Mouse (Mus musculus): ENCODE measurements around the gene Spink8.
"Not testable (repeated sequence)": the region's sequence is repeated elsewhere in the genome, so short reads cannot be mapped to it uniquely, and the experiment has no call there.

Gene Spink8

DNA sequence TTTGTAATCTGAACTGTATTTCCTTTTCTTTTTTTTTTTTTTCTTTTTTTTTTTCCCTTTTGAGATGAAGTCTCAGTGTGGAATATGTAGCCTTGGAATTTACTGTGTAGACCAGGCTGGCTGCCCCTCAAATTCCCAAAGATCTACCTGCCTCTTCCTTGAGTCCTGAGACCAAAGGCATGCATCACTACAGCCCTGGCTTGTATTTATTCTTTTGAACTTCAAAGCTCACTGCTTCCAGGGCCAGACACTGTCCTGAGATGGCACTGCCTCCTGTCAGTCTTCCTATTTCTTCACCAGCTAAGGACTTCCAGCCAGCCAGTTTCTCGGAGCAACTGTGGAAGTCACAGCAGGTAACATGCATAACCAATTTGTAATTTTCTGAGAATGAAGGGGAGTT is at the start of gene Spink8:
Gene Spink8, plus strand, starts transcription at position 301 of the 400 bp plus-strand sequence.
- DNase-seq (ENCODE audit: low read depth, low spot score): no peak

DNA sequence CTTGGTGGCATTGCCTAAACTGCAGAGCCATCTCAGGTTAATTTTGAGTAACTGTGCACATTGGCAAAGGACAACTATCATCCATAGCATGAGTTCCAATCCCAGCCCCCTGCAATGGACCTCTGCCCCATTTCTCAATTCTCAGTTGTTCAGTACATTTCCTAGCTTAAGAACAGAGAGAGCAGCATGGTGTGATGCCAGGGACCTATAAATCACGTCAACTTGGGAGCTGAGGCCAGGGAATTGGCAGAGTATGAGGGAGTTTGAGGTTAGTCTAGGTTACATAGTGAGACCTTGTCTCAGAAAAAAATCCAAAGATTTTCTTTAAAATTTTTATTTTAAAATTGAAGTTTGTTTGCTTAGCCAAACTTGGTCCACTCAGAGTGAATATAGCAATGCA is 45.2 kb upstream of the Spink8 start:
- not testable (repeated sequence) for DNase-seq (ENCODE audit: low read depth, low spot score)

DNA sequence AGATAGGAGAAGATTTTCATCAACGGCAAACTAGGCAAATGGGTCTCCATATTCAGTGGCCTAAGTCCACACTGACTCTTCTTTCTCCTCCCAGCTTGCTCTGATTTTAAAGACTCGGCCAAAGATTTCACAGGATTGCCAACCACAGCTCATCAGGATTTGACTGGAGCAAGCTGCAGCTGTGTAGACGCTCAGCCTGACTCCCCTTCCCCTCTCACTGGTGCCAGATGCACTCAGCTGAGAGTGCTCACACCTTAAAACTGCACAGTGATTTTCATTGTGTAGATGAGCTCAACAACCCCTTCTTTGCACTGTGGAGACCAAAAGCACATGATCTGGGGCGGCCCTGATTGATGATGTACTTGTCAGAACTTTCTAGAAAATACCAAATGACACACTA is 21.5 kb upstream of the Spink8 start, which contains the start of gene Fbxw27:
Gene Fbxw27, minus strand, starts transcription at position 101 of the 400 bp plus-strand sequence.
- DNase-seq (ENCODE audit: low read depth, low spot score): not testable (repeated sequence)

DNA sequence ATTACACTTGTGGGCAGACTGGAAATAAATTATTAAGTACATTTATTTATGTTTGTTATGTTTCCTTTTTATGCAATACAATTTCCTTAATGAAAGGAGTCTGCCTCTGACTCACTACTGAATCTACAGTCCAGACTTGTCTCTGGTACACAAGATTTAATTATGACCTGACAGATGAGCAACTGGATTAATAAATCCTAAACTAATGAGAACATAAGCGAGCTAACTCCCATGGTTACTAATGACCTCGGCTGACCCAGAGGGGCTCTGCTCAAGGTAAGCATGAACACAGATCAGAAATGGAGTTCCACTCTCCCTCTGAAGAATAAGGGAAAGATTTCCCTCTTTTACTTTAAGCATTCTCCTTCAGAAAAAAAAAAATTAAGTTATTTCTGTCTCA is 16.9 kb upstream of the Spink8 start:
- DNase-seq (ENCODE audit: low read depth, low spot score): no peak

DNA sequence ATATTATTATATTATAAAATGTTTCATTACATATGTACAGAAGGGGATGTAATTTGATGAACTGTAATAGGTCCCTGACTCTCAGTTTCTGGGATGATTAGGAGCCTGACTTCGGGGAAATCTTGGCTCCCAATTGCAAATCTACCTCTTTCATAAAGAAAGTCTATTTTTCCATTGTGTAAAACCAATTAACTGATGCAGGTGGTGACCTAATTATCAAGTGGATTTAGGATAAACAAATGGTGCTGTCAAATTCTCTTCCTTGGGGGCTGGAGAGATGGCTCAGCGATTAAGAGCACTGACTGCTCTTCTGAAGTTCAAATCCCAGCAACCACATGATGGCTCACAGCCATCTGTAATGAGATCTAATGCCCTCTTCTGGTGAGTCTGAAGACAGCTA is 16.3 kb upstream of the Spink8 start:
- no peak for DNase-seq (ENCODE audit: low read depth, low spot score)

DNA sequence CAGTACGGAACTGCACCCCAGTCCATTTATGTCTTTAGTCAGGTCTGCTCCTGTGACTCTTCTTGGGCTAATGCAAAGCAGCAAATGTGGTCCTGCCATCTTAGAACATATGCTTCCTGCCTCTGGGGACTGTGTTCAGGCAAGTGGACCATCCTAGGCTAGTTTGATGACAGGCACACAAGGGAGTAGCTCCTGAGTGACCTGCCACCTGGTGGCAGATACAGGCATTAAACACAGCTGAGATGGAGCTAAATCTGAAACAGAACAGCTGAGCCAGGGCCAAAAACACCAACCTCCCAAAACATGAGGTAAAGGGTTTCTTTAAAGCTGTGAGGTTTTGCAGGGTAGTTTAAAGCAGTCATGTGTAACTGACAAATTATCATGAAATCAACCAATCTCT is 14.0 kb upstream of the Spink8 start:
- DNase-seq (ENCODE audit: low read depth, low spot score): no peak

DNA sequence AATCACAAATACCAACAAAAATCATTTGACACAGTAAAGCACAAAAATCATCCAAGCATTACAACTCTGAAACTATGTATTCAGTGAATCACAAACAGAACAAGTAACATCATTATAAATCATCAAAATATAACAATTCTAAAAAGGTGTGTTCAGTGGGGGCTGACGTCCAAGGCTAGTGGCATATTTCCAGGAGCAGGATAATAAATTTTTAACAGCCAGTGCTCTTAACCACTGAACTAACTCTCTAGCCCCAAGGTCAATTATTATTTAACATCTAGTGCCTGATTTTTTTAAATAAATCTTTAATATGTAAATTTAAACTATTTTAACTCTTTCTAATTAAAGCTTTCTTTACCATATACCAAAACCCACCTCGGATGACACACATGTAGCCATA is 6.5 kb upstream of the Spink8 start:
- not testable (repeated sequence) for DNase-seq (ENCODE audit: low read depth, low spot score)

DNA sequence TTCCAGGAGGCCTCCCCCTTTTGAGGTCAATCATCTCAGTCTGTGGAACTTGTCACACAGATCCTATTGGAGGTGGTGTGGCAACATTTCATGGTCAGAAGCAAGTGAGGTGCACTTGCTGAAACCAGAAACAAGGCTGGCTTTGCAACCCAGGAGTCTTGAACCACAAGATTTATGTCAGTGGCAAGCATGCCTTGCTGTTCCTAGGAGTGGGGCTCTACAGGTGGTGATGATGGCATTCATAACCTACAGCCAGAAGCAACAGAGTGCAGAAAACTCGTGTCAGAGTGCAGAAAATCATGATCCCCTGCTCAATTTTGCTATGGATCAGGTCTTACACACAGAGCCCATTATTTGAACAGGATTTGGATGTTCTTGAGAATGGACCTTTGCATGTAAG is 5.8 kb upstream of the Spink8 start:
- DNase-seq (ENCODE audit: low read depth, low spot score): no peak

DNA sequence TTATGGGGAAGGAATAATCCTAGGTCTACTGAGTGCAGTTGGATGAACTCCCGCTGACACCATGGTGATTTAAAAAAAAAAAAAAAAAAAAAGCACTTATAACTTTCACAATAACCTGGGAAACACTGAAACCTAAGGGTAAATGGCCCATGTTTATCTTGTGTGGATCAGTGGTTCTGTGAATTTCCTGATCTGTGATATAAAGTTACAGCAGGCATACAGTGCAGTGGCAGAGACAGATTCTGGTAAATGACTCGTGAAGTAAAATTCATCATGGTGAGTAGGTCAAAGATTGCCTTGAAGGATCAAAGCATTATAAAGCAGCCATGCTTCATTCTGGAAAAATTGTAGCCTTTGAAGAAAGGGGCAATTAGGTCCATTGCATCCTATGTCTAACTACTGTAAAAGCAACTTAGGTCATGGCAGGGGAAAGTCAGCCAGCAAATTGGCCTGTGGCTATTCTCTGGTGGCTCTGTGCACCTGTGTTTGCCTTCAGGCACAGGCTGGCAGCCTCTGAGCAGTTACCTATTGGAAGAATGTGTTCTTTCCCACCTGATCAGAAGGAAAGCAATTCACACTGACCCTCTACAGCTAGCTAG is 5.3 kb upstream of the Spink8 start:
- no peak for DNase-seq (ENCODE audit: low read depth, low spot score)

DNA sequence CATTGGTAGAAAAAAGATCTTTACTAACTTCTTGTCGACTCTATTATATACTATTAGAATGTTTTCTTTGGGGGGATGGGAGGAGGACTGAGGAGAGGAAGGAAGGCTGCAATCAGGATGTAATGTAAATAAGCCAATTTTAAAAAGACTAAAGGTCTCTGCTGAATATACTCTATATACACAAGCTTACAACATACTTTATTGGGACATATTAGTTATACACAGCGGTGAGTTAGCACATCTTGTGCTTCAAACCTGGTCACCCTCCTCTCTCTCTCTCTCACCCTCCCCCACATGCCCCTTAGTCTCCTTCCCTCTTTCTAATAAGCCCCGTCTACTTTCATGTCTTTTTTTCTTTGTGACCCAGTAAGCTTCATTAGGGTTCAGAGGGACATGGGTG is 4.2 kb upstream of the Spink8 start:
- DNase-seq (ENCODE audit: low read depth, low spot score): no peak

DNA sequence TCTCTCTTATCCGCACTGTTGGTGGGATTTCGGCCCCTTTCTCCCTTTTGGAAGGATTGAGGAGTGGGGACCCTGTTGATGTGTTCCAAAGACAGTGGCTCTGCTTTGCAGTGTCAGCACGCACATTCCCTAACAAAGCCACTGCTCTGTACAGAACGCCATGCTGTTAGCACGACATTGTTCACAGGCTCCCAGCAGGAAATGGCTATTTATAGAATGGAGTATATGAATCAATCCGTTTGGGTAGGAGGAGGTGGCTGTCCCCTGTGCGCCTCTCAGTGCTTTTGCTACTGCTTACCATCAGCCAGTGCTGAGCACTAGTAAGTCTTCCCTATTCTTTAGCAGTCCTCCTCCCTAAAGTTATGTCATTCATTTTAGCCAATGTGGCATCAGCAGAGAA is 1.3 kb downstream of the Spink8 start:
- DNase-seq (ENCODE audit: low read depth, low spot score): no peak

DNA sequence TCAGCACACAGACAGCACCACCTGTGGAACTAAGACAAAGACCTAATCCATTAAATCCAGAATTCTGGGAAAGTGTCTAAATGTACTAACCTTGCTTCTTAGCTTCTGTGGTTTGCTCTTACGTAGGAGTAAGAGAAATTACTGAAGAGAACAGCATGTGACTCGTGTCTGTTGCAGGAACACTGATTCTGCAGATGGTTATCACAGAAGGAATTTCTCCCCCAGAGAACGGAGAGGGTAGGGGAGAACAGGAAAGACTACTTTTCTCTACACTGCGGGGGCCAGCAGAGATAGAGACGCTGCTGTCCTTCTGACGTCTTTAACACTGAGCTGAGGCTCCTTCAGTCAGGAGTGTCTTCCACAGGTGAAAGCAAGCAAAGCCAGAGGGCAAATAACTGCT is 4.3 kb downstream of the Spink8 start:
- DNase-seq (ENCODE audit: low read depth, low spot score): no peak

DNA sequence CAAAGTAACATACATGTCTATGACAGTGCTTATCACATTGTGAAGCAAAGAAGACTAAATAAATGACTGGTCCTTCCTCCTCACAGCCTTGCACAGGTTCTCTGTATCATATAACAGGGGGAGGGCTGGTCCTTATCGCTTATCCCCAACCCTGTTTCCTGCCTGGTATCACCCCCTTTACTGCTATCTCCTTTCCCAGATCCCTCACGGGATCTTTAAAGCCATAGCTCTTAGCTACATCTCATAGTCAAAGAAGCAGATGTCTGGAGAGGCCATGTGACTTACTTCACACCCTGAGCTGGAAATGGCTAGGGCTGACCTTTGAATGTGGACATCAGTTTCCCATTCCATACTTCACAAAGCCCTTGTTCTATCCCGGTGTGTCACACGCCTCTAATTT is 13.7 kb downstream of the Spink8 start:
- DNase-seq (ENCODE audit: low read depth, low spot score): no peak

DNA sequence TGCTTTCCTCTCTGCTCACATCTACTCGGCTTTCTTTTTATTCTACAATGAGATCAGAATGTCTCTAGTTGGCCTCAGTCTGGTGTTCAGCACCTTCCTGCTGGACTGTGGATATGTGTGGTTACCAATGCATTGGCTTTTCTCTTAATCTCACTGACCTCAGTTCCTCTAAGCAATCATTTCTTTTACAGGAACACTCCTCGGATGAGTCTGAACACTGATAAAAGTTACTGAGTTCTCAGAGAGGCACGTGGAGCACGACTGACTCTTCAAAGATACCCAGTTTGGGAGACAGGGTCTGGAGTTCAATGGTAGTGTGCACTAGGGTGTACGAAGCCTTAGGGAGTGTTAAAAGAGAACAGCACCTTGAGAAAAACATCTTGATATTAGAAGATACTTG is 14.1 kb downstream of the Spink8 start:
- DNase-seq (ENCODE audit: low read depth, low spot score): no peak

DNA sequence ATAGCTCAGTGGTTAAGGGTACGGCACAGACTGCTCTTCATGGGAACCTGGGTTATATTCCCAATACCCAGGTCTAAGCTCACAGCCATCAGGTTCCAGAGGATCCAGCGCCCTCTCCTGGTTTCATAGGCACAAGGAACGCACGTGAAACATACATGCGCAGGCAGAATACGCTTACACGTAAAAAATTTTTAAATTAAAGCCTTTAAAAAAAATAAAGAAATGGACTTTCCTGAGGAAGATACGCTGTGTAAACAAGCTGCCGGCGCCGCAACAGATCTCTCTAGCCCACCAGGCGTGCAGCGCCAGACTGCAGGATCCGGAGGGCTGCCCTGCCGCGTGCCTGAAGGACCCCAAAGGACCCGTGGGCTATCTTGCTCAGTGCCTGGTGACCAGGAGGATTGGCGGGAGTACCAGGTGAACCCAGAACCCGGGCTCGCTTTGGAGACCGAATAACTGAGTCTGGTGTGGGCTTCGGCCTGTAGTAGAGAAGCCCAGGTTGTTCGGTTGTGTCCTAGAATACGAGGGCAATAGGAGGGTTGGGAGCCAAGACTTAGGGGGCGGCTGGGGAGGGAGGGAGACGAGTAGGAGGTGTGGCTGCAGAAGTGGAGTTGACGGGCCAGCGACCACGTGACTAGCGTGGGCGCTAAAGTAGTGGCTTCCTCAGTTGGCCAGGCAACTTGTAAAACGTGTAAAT is 20.5 kb downstream of the Spink8 start, which contains the start of gene Nme6:
Gene Nme6, plus strand, starts transcription at position 359 of the 697 bp plus-strand sequence.
- peak; percentile 72 for DNase-seq (ENCODE audit: low read depth, low spot score)

DNA sequence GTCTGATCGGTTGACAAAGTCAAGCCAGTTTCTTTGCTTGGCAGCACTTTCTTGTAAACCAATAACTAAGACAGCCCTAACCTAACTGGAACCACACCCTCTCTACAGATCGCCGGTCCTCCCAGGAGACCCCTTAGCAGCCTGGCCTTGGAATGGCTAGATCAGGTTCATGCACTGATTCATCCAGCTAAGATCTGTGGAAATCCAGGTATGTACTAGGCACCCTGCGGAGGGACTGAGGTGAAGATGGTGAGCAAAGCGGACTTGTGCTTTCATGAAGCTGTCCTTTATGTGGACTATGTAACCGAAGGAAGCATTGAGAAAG is 21.0 kb downstream of the Spink8 start:
- no peak for DNase-seq (ENCODE audit: low read depth, low spot score)

DNA sequence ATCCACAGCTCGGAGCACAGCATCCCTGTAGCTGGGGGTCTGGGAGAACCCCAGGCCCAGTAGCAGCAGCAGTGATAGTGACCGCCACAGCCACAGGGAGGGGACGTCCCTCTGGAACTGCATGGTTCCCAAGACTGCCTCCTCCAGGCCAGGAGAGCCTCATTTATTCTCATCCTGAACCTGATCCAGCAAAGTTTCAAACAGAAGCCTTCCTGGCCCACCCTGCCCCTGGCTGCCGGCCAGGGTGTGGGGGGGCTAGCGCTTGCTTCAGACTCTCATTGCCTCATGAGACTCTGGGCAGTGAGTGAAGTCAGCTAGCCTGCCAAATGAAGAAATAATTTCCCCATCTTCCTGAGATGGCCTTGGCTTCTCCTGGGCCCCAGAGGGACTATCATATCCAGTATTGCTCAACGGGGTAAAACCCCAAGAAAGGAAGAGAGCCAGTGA is 37.3 kb downstream of the Spink8 start, which contains the start of gene Camp:
Gene Camp, minus strand, starts transcription at position 306 of the 447 bp plus-strand sequence.
- no peak for DNase-seq (ENCODE audit: low read depth, low spot score)

DNA sequence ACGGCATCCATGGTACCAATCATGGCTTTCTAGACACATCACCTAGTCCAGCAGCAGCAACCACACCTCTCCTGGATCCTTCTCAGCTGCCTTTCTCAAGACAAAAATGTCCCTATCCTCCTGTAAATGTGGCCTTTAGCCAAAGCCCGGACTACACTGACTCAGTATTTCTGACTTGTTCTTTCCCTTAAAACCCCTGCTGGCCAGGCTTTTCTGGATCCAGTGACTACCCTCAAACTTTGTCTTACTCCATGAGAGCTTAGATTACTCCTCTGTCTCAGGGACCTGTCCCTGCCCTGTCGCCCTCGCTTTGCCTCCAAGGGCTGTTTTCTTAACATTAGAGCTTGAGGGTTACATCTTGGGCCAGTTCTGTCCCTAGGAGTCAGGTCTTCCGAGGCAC is 38.0 kb downstream of the Spink8 start:
- DNase-seq (ENCODE audit: low read depth, low spot score): no peak

DNA sequence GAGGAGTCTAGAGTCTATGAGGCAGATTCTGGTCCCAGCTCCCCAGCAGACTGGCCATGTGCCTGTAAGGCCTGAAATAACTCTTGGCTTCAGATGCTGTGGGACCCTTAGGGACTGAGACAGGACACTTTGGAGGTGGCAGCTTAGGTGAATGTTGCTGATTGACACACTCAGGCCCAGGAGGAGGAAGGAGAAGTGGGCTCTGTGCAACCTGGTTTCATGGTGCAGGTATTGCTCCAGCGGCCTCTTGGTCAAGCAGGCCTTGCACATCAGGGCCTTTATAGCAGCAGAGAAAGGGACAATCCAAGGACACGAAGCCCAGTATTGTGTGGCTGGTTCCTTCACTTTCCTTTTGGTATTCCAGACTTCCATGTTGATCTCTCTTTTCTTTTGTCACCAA is 42.3 kb downstream of the Spink8 start:
- no peak for DNase-seq (ENCODE audit: low read depth, low spot score)

DNA sequence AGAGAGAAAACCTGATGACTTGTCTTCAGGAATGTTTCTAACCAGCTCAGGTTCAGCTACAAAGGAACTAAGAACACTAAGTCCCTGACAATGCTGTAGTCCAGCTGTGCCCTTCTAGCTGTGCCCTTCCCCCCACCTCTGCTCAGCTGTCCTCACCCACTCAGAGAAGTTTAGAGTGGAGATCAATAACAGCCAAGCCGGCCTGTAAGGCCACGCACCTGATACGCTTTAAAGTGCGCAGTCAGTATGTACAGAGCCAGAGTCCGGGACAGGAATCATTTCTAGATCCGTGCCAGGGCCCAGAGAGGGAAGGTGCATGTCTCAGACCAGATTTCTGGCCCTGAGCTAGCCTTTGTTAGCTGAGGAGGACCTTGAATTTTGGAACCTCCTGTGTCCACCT is 43.9 kb downstream of the Spink8 start:
- no peak for DNase-seq (ENCODE audit: low read depth, low spot score)

DNA sequence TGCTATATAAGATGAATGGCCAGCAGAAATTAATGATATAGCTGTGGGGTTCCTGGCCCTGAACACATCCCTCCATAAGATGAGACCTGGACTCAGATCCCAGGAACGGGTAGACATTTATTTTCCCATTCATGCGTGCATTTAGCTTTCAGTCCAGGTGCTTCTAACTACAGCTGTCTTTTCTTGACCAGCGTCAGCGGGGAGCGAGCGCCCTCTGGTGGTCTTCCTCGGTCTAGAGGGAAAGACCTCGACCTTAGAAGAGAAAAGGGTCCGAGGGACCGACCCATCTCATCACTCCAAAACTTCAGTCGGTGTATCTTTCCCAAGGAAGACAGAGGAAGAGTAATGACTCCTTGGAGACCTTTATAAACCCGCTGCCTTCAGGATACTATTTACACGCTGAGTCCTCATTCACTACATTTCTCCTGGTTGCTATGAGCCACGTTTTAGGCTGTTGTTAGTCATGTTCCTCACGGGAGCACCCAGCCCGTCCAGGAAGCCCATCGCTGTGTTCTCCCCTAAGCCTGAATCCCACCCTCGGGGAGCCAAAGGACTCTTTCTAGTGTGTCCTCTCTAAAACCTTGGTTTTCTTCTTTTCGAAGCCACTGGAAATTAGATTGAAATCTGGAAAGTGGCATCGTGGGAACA is 50.4 kb downstream of the Spink8 start:
- DNase-seq (ENCODE audit: low read depth, low spot score): peak; percentile 53

DNA sequence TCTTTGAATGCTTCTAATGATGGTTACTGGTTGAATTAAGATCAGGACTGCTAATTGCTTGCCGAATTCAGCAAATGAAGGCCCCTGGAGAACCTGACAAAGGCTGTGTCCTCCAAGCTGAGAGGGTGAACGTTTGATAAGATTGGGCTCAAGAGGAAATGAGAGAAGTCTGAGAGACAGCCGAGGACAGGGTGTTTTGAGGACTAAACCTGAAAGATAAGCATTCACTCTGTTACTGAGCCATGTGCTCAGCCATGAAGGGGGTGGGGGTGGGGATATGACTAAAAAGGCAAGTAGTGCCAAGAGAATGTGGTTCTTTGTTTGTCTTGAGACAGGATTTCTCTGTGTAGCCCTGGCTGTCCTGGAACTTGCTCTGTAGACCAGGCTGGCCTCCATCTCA is 51.0 kb downstream of the Spink8 start:
- no peak for DNase-seq (ENCODE audit: low read depth, low spot score)

DNA sequence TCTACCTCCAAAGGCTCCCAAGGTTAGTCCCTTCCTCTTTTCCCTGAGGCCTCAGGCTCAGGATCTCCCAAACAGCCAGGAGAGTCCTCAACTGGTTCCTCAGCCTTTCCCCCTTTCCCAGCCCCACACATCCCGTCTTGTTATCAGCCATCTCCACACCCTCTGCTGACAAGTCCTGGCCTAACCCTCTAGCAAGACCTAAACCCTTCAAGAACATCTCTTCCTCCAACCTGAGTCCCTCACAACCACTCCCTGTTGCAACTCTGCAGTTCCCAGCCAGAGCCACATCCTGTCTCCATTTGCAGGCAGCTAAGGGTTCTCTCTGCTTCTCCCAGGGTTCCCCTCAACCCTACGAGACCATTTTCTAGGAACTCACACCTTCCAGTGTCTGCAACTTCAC is 54.1 kb downstream of the Spink8 start:
- no peak for DNase-seq (ENCODE audit: low read depth, low spot score)
